Mouse (Mus musculus): ENCODE measurements around the gene Usp6nl.
A peak's percentile ranks its signal among the peaks of the same experiment; 100 is the strongest.

Gene Usp6nl

DNA sequence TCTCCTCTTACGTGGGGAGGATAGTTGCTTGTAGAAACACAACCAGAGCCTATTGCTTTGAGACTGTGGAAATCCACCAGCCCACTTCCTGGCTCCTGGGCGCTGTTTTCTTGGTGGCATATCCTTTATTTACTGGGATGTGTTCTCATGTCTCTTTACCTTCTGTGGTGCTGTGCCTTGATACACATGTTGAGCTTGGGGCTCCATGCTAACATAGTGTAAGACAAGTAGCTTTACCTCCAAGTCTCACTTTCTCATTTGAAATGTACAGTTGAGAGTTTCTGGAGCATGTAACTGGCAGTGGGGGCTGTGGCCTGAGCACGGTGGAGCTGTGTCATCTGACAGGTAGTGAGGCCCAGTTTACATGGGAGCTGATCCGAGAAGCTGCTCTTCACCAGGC is 54.5 kb downstream of the Usp6nl start:
- no peak for DNase-seq

DNA sequence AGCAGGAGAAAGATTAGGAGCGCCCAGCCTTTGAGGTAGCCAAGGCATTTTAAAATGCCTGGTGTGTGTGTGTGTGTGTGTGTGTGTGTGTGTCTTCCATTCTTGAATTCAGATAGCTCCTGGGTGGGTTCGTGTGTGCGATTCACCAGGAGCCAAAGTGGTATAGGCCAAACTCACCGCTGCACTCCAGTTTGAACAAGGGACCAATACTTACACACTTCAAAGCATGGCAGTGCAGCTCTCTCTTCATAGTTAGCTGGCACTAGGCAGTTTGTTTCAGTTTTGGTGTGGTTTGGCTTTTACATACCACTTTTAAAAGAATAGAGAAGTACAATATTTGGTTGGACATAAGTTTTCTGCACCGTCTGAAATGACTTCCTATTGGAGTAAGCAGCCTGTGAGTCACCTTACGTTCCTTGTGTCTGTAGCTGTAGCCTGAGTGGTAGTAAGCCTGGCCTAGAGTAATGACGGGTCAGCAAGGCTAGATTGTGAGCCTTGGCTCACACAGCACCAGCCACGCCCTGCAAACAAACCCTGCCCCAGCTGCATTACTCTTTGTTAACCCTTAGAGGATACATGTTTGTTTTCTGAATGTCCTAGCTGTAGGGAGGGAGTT is 56.2 kb downstream of the Usp6nl start:
- DNase-seq = no peak

DNA sequence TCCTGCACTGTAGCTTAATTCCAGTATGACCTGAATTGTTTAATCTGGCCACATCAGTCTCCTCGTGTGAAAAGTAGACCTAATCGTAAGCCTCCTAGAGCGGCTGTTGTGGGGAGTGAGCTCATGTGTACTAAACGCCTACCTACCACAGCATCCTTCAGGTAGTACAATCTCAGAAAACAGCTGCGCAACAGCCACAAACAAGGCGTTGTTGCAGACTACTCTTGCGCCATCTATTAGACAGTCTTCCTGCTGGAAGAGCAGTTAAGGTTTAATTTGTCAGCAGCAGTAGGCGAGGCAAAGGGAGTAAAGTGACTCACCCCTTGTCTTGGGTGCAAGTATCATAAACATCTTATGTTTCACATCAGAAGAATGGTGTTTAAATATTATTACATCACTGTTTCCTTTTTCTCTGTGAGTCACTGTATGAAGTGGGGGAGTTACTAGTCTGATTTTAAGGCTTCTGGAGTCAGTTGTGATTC is 57.3 kb downstream of the Usp6nl start:
- no peak for DNase-seq

DNA sequence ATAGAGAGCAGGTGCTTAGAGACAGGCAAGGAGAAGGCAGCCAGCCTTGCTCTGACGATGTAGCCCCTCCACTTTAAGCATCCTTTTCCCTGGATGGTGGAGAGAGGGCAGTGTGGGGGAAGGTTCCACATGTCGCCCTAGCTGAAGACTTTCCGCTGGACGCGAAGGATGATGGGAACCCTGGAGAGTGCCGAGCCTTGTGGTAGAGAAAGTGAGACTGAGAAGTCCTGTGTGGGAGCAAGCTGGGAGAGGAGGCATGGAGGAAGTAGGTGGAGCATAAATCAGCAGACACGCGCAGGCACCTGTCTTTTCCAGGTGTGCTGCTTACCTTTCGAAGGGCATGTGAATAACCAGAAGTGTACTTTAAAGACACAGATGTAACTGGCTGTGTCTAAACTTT is 57.9 kb downstream of the Usp6nl start:
- DNase-seq = no peak

DNA sequence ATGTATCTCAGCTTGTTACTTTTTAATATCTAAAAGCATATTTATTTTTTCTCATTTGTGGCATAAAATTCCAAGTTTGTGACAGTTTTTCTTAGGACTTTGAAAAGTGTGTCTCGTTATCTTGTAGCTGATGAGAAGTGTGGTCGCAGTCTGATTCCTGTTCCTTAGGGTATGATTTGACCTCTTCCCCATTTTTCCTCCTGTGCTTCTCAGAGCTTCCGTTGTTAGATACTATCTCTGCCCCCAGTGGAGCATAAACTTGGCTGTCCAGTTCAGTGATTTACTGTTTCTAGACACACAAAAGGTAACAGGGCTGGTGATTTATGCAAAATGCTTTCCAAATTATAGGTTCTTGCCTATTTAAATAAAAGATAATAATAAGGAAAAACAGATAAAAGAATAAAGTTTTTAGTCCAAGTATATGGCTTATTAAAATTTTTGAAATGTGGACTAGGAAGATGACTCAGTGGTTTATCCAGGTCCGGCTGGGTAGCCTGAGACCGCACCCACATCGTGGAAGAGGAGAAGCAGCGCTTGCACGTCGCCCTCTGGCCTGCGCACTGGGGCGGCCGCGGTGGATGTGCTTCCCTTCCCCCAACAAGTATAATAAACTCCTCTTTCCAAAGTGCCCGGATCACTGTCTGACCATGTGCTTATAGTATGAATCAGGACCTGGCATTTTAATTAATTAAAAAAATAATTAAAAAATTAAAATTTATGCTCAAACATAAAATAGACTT is 62.1 kb downstream of the Usp6nl start:
- DNase-seq = no peak

DNA sequence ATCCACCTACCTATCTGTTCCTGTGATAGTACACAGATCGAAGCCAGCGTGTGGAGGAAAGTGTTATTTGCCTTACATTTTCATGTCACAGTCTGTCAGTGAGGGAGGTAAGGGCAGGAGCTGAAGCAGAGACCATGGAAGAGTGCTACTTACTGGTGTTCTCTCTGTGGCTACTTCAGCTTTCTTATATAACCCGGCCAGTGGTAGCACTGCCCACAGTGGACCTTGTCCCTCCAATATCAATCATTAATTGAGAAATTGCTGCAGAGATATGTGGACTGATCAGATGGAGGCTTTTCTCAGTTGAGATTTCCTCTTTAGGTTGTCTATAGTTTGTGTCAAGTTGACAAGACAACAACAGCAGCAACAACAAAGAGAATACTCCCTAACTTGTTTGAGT is 66.7 kb downstream of the Usp6nl start:
- DNase-seq = no peak

DNA sequence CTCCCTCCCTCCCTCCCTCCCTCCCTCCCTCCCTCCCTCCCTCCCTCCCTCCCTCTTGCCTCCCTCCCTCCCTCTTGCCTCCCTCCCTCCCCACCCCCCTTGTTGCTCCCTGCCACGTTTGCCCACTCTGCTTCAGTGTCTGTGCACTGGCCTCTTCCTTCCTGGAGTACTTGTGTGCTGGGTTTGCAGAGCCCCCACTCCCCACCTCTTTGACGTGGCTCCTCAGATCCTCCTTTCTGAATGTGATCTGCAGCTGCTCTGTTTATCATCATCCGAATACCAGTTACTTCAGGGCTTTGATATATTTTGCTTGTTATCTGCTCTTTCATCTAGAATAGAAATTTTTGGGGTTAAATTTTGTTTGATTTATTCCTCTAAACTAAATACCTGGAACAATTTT is 68.8 kb downstream of the Usp6nl start:
- DNase-seq = peak; percentile 31

DNA sequence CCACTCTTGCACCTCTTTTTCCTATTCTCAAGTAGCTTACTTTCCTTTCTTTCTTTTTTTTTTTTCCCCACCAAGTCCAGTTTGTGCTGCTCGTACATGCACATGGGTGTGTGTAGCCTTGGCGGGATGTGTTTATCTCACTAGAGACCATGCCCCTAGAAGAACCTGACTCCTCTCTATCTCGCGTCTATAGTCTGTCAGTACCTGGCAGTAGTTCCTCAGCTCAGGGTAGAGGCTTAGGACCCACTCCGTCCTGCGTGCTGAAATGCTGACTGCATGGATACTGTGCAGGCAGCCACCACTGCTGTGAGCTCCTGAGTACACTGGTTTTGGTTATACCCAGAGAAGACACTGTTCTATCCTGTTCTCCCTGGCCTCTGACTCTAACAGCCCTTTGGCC is 69.5 kb downstream of the Usp6nl start:
- no peak for DNase-seq

DNA sequence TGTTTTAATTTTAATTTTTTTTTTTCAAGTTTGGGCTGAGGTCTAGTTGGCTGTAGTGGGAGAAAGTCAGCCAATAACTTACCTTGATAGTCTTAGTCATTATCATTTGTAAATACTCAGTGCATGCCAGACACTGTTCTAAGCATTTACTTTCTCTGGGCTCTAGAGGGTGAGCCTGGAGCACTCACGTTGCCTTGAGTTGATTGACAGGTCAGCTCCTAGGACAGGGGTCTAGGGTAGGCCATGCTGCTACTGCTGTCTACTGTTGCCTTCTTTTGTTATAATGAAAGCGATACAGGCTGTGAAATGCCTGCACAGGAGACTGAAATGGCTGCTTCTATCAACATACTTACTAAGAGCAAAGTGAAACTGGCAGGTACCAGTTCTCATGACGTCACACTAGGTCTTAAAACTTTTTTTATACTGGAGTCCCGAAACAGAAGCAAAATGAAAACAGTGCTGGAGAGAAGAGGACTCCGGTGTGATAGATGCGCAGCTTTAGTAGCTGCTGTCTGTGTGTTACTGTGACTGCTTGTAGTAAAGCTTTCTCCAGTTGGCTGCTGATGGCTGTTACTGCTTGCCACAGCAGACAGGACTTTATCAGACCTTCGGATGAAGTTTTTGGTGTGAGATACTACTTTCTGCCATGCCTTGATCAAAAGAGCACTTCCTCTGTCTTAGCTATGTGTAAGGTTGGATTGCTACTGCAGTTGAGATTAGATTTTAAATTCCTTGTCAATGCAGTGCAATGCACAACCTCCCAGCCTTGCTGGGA is 73.6 kb downstream of the Usp6nl start:
- DNase-seq = no peak

DNA sequence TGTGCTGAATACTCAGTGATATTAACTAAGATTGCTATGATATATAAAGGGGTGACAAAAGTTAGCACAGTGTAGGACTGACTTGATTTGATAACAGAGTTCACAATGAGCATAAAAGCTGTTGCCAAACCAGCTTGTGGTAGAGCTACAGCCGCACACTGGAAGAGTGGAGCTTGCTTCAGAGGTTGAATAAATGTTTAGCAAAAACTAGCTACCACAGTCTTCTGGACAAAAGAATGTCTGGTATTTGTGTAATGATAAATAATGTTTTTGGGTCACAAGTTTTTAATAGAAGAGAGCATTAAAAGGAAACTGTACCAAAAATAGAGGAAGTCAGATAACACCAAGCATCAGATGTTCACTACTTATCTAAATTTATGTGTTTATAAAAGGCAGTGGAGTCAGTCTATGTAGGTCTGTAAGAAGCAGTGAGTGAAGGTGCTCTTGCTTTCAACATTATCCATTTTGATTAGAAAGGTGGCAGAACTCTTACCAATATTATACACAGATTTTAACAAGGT is 74.2 kb downstream of the Usp6nl start:
- DNase-seq = no peak

DNA sequence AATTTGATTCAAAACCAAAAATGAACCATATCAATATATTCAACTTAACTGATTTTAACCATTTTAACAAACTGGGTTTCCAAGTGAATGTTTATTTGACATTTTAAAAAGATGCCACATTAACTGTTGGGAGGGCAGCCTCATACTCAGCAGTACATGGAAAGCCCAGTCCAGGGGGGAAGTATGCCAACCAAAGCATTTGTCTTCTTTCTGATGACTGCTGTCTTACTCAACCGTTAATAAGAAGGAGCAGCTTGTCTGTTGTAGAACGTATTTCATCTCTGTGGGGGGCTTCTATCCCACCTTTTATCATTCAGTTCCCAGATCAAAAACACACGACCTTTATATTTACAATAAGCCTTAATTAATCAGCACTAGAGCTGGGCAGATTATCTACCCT is 74.7 kb downstream of the Usp6nl start:
- no peak for DNase-seq

DNA sequence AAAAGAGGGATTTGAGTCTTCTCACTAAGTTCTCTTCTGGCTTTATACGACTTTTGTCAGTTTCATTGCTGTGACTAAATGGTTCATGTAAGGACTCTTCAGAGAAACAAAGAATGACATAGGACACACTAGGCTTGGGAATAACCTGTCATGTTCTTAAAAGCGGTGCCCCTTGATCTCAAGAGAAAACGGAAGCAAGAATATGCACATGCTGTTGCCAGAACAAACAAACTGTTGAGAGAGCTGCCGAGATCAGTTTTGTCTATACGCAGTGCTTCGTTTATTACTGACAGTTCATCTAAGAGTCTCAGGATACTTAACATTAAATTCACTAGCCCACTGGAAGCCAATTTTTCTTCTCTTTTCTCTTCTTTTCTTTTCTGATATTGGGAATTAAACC is 76.4 kb downstream of the Usp6nl start:
- no peak for DNase-seq

DNA sequence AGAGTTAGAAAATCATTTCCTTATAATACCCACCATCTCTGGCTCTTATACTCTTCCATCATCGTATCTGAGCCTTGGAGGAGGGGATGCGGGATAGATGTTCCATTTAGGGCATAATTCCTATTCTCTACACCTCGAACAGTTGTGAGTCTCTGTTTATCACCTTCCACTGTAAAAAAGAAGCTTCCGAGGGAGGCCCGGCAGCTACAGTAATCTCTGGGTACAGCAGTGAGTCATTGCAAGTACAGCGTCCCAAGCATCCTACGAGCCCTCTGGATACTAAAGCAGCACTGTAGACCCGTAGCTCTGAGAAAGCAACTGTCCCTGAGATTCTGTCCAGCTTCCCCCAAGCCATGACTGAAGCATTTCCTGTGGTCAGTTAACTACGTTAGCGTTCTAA is 78.6 kb downstream of the Usp6nl start:
- no peak for DNase-seq

DNA sequence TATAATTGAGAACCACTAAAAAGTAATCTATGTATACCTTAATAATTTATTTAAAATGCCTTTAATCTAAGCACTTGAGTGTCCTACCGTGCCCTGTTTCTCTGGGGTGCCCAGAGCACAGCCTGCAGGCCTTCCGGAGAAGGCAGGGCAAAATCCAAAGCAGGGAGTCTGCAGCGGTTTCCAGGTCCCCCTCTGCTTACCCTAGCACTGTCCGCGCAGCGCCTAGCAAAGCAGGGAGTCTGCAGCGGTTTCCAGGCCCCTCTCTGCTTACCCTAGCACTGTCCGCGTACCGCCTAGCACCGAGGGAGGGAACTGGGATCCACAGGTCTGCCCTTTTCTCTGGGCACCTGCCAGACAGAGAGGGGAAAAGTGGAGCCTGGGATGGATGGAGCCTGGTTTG is 80.9 kb downstream of the Usp6nl start:
- DNase-seq = no peak

DNA sequence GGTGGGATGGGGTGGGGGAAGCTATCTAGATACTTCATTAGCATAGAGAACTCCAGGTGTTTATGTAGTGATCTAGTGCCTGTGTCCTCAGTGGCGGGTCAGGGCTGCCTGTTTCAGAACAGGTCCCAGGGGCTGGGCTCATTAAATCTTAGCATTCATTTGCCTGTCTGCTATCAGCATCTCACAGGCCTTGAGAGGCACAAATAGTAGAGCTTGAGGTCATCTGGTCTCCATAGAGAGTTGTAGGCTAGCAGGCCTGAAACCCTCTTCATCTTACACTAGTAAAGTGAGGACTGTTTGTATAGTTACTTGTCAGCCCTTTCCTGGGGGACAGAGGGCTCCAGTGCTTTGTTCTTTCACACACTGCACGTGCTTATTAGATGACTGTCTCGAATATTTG is 81.5 kb downstream of the Usp6nl start:
- DNase-seq = no peak

DNA sequence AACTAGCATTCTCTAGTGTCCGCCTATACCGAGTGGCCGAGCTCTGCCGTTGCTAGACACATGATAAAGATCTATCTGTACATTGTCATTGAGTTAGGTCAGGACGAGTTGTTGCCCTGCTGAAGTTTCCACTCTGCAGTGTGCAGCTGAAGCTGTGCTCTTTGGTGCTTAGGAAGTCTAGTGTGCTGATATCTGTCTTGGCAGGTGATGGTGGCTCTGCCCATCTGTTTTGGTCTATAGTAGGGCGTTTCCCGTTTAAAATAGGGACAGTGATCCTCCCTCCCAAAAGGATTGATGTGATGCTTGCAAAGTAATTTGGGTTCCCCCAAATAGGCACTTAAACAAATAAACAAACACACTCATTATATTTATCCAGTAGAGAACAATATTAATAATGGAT is 82.2 kb downstream of the Usp6nl start:
- DNase-seq = no peak

DNA sequence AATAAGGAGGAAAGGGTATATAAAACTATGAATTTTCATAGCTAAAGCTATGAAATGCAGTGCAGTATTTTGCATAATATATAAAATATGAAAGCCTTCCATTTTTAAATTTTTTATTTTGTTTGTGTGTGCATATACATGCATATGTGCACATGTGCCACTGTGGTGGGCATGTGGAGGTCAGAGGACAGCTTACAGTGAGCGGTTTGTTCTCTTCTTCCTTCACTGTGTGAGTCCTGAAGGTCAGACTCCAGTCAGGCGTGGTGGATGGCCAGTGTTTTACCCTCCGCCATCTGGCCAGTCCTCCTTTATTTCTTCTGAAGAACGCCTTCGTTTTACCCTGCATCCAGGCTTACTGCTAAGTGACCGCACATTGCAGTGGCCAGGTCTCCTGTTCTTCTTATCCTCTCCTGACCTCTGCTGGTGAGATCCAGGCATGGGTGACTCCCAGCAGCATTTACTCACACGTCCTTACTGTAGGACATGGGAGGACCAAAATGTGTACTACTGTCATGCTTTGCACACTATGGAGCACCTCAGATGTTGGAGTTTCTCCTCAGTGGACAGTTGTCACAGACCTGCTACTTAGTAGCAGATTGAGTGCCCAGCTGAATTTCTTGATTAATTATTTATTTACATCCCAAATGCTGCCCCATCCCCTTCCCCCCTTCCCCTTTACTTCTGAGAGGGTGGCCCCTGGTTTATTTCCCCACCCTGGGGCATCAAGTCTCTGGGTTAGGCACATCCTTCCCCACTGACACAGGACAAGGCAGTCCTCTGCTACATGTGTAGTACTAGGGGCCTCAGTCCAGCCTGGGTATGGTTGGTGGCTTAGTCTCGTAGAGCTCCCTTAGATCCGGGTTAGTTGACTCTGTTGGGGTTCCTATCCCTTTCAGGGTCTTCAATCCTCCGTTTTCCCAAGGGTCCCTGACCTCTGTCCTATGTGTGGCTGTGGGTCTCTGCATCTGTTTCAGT is 82.9 kb downstream of the Usp6nl start:
- DNase-seq = peak; percentile 70

DNA sequence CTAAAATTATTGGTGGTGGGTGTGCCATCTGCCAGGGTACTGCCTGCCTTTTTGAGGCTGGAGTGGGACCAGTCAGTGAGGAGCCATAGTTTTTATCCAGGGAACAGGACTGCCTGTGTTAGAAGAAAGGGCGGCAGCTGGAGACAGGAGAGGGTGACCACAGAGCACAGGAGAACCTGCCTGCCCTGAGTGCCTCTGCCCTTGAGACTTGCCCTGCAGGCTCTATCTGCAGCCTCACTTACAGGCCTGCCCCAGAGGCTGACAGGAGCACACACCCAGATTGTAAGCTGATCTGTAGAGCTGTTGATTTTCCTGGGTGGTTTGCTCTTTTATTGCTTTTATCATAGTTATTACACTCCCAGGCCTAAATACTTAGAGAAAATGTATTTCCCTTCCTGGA is 85.2 kb downstream of the Usp6nl start:
- DNase-seq = no peak

DNA sequence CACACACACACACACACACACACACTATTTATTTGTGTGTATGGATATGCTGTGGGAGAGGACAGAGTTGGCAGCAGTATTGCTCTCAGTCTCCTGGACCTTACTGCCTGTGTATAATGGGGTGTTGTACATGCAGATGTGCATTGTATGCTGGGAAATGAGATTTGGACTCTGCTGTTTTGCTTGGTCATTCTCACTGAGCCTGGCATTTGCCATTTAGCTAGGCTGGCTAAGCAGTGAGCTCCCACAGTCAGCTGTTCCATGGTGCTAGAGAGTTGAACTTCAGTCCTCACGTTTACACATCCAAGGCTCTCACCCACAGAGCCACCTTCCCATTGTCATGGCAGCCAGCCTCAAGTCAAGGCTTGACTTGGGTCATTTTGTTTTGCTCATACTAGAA is 90.2 kb downstream of the Usp6nl start:
- DNase-seq = no peak

DNA sequence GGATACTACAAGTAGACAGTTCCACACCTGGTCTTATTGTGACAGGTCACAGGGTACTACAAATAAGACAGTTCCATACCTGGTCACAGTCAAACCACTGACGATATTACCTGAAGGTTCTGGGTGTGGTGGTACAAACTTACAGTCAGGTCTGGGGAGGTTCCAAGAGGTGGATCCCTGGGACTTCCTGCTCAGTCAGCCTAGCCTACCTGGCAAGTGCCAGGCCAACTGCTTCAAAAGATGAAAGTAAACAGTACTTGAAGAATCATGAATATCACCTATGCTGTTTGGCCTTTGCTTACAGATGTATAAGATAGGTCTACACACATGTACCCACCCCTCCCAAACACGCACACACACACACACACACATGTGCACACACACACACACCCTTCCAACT is 91.3 kb downstream of the Usp6nl start:
- DNase-seq = no peak

DNA sequence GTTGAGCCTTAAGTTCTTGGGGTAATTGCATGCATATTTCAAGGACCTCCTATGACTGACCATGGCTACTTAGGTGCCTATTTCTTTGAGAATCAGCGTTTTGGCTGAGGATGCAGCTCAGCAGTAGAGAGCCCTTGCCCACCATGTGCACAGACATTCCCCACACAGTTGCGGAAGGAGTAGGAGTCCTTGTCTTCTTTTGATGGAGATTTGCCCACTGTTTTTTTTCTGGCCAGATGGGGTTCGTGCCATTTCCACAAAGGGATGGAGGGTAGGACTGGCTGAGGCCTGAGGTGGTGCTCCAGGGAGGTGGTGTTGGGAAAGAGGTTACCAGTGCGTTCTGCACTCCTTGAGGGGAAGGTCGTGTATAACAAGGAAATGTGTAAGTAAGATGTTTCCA is 91.9 kb downstream of the Usp6nl start:
- no peak for DNase-seq

DNA sequence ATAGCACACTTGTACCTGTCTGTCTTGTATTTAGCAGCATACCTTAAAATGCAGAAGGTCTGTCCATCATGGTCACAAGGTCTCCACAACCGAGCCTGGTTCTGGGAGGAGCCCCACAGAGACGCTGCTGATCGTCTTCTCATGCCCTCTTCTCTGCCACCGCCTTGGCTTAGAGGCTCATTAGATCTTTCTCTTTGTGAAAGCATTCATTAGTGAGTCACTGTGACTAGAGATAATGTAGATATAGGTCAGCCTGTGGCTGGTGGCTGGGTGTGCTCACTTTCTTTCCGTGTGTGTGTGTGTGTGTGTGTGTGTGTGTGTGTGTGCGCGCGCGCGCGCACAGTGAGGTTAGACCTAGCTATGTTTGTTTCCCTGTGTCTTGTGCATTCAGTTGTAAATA is 94.7 kb downstream of the Usp6nl start:
- DNase-seq = no peak

Data from thymus, postnatal 4 days (tissue).